Mouse (Mus musculus) brain, embryonic 14.5 days (tissue): ENCODE measurements around the gene Stox2.

Experiments used
- CTCF ChIP-seq: fragments of 200-500 bp; IDR thresholded peaks from 2 replicates; pipeline ENCODE4 v1.5.1; 2012; ENCODE audit warnings: inconsistent platforms, mild to moderate bottlenecking, moderate library complexity, borderline replicate concordance; ENCODE audit not compliant: insufficient read depth, insufficient read length; ENCODE audit errors: extremely low read depth
- POLR2A ChIP-seq: fragments of 200-500 bp; IDR thresholded peaks from 2 replicates; pipeline ENCODE4 v1.6.1; 2012; ENCODE audit warnings: mild to moderate bottlenecking, inconsistent platforms, borderline replicate concordance; ENCODE audit not compliant: poor library complexity, insufficient read depth, insufficient read length, severe bottlenecking; ENCODE audit errors: extremely low read depth

DNA sequence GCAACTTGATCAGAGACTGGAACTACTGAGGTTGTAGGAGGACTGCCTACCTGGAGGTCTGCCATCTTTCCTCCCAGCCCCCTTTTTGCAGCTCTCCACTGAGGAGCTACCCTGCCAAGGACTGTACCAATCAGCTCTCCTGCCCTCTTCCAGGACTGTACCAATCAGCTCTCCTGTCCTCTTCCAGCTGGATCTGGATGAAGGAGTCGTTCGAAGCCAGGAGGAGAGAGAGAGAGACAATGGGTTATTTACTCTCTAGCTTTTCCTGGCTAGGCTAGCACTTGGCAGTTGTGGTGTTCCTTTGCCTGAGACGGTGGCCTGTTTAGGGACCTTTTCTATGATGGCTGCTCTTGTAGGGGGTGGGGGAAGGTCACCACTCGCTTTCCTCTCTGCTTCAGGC lies 14.9 kb downstream of the Stox2 start:
- no peak for TF ChIP-seq CTCF
- no peak for TF ChIP-seq POLR2A
